Mouse (Mus musculus): Measurements from ENCODE around the gene Tjap1.

The Tjap1 gene

GRCm38 (mm10) chr17:46283140-46283539 is 314 bp upstream of the Tjap1 start:
- DNase-seq (ENCODE audit: low read depth, low spot score) = no peak

GRCm38 (mm10) chr17:46278011-46278765 is 4.6 kb downstream of the Tjap1 start:
- no peak for DNase-seq (ENCODE audit: low read depth, low spot score)

GRCm38 (mm10) chr17:46277586-46277985 is 5.2 kb downstream of the Tjap1 start:
- DNase-seq (ENCODE audit: low read depth, low spot score) = no peak

GRCm38 (mm10) chr17:46275506-46275905 is 7.3 kb downstream of the Tjap1 start:
- DNase-seq (ENCODE audit: low read depth, low spot score) = no peak

GRCm38 (mm10) chr17:46275034-46275433 is 7.8 kb downstream of the Tjap1 start:
- no peak for DNase-seq (ENCODE audit: low read depth, low spot score)

- no peak for DNase-seq (ENCODE audit: low read depth, low spot score)
Measured at GRCm38 (mm10) chr17:46274465-46274864, 8.4 kb downstream of the Tjap1 start.

- peak; percentile 72 for DNase-seq (ENCODE audit: low read depth, low spot score)
Measured at GRCm38 (mm10) chr17:46273803-46274236, 9.0 kb downstream of the Tjap1 start.

- no peak for DNase-seq (ENCODE audit: low read depth, low spot score)
Measured at GRCm38 (mm10) chr17:46272675-46273074, 10.2 kb downstream of the Tjap1 start.

GRCm38 (mm10) chr17:46272058-46272457 is 10.8 kb downstream of the Tjap1 start:
- DNase-seq (ENCODE audit: low read depth, low spot score) = no peak

- DNase-seq (ENCODE audit: low read depth, low spot score) = no peak
Measured at GRCm38 (mm10) chr17:46269771-46270534, 12.9 kb downstream of the Tjap1 start.

- DNase-seq (ENCODE audit: low read depth, low spot score) = no peak
Measured at GRCm38 (mm10) chr17:46268026-46268720, 14.7 kb downstream of the Tjap1 start.

- no peak for DNase-seq (ENCODE audit: low read depth, low spot score)
Measured at GRCm38 (mm10) chr17:46267511-46267910, 15.3 kb downstream of the Tjap1 start.

- DNase-seq (ENCODE audit: low read depth, low spot score) = no peak
Measured at GRCm38 (mm10) chr17:46266986-46267385, 15.8 kb downstream of the Tjap1 start.

- DNase-seq (ENCODE audit: low read depth, low spot score) = no peak
Measured at GRCm38 (mm10) chr17:46265918-46266618, 16.8 kb downstream of the Tjap1 start.

- no peak for DNase-seq (ENCODE audit: low read depth, low spot score)
Measured at GRCm38 (mm10) chr17:46265502-46265901, 17.3 kb downstream of the Tjap1 start.

GRCm38 (mm10) chr17:46262201-46262694 is 20.6 kb downstream of the Tjap1 start:
- DNase-seq (ENCODE audit: low read depth, low spot score) = no peak

- no peak for DNase-seq (ENCODE audit: low read depth, low spot score)
Measured at GRCm38 (mm10) chr17:46259675-46260074, 23.2 kb downstream of the Tjap1 start.

- DNase-seq (ENCODE audit: low read depth, low spot score) = no peak
Measured at GRCm38 (mm10) chr17:46258279-46259053, 24.4 kb downstream of the Tjap1 start.

GRCm38 (mm10) chr17:46255147-46255546 is 27.7 kb downstream of the Tjap1 start:
- DNase-seq (ENCODE audit: low read depth, low spot score) = no peak

- no peak for DNase-seq (ENCODE audit: low read depth, low spot score)
Measured at GRCm38 (mm10) chr17:46254106-46254505, 28.7 kb downstream of the Tjap1 start.

Data from telencephalon, adult 2 months (tissue).